15 mouse cellular contexts compared by ENCODE assay signal in the genomic region with DNA sequence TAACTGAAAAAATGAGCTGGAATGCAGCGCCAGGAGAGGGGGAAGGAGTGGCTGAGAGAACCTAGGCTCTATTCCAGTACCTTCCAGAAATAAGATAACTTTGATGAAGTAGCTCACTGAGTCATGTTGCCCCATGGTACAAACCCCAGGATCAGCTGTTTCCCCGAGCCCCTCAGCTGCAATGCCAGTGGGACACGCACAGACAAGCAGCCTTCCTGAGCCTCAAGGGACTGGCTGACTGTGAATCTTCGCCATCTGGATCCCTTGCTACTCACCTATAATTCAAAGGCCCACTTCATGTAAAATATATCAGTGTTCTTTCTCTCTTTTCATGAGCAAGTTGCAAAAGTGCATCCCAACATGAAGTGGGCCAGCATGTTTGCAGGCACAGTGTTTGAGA.
"Had no signal": no experiment of that assay in that cellular context is flagged by ENCODE, and none has a peak within 500 bp of the region (broad histone marks: within the 10 kb centered on the region; RNA-seq: fewer than 3 reads in every experiment).

No protein-coding gene starts in this region.

- H3K4me1 ChIP-seq: stomach, embryonic 15.5 days had no signal

- H3K9ac ChIP-seq: neural tube, embryonic 15.5 days; stomach, embryonic 15.5 days had no signal

- H3K4me2 ChIP-seq: neural tube, embryonic 15.5 days; stomach, embryonic 15.5 days had no signal

- H3K27me3 ChIP-seq: neural tube, embryonic 15.5 days; stomach, embryonic 15.5 days had no signal

- H3K4me3 ChIP-seq: neural tube, embryonic 15.5 days; stomach, embryonic 15.5 days had no signal

- H3K27ac ChIP-seq: neural tube, embryonic 15.5 days; stomach, embryonic 15.5 days; stomach, postnatal 0 days had no signal

- DNase-seq: retina, postnatal 1 day; right cerebral cortex, adult 18-20 months; right cerebral cortex, postnatal 14 days; right cerebral cortex, postnatal 25 days; right cerebral cortex, postnatal 4 days; spleen, adult 18-20 months; thymus, adult 18-20 months; thymus, adult 2 months; thymus, postnatal 14 days; thymus, postnatal 25 days; thymus, postnatal 36 days; thymus, postnatal 4 days had no signal

- H3K9me3 ChIP-seq: neural tube, embryonic 15.5 days; stomach, embryonic 15.5 days had no signal

- H3K36me3 ChIP-seq: neural tube, embryonic 15.5 days; stomach, embryonic 15.5 days had no signal
